Mouse (Mus musculus) forebrain, embryonic 16.5 days (tissue): ENCODE measurements around the gene Olfr374. TPM values are rescaled to one million over a fixed set of nuclear protein-coding genes. Genes with fewer than 3 reads are reported as not detected.
"Not testable (repeated sequence)": the region's sequence is repeated elsewhere in the genome, so short reads cannot be mapped to it uniquely, and the experiment has no call there.

Source experiments
- ATAC-seq: fragments of 200-750 bp; cut with Nextera tagmentation; 2 replicates; pipeline ENCODE4 v1.8.0; 2017; ENCODE audit warnings: mild to moderate bottlenecking, moderate library complexity
- H3K27ac ChIP-seq: fragments of 300-500 bp; sonication (generic); 2 replicates; pipeline ENCODE4 v1.5.1; 2014; ENCODE audit warnings: low read length, control low read depth
- H3K27me3 ChIP-seq: fragments of 300-500 bp; sonication (generic); replicated peaks from 2 replicates; pipeline ENCODE4 v1.6.1; 2014; ENCODE audit warnings: low read length; ENCODE audit not compliant: control insufficient read depth, insufficient read depth
- H3K36me3 ChIP-seq: fragments of 300-500 bp; sonication (generic); 2 replicates; pipeline ENCODE4 v1.6.1; 2014; ENCODE audit not compliant: control insufficient read depth, insufficient read depth
- H3K4me1 ChIP-seq: fragments of 300-500 bp; sonication (generic); replicated peaks from 2 replicates; pipeline ENCODE4 v1.6.1; 2014; ENCODE audit warnings: low read length; ENCODE audit not compliant: control insufficient read depth, insufficient read depth
- H3K4me2 ChIP-seq: fragments of 300-500 bp; sonication (generic); 2 replicates; pipeline ENCODE4 v1.6.1; 2014; ENCODE audit warnings: mild to moderate bottlenecking, low read length, control low read depth
- H3K4me3 ChIP-seq: fragments of 300-500 bp; sonication (generic); replicated peaks from 2 replicates; pipeline ENCODE4 v1.5.1; 2014; ENCODE audit warnings: mild to moderate bottlenecking, low read length, control low read depth
- H3K9ac ChIP-seq: fragments of 300-500 bp; sonication (generic); replicated peaks from 2 replicates; pipeline ENCODE4 v1.6.1; 2014; ENCODE audit warnings: low read depth, low read length, control low read depth
- H3K9me3 ChIP-seq: fragments of 300-500 bp; sonication (generic); 2 replicates; pipeline ENCODE4 v1.6.1; 2016; ENCODE audit warnings: low read length; ENCODE audit not compliant: control insufficient read depth
- WGBS: fragments of 180-500 bp; shearing (Covaris S2); extraction: QIAGEN DNeasy Blood & Tissue Kit; methylation state at CpG from one replicate; pipeline ENCODE4 v1.1.7; 2014; 5-methylcytosine and 5-hydroxymethylcytosine counted together
- polyA plus RNA-seq: library from polyadenylated mRNA; unstranded; fragments of >200 nt; fragmentation: Nextera tagmentation; extraction: Ambion mirVana; gene quantifications from 2 replicates; pipeline ENCODE4 v1.2.1, GENCODE M21; 2015

Olfr374 gene
- not detected in 2 replicates for polyA plus RNA-seq

DNA sequence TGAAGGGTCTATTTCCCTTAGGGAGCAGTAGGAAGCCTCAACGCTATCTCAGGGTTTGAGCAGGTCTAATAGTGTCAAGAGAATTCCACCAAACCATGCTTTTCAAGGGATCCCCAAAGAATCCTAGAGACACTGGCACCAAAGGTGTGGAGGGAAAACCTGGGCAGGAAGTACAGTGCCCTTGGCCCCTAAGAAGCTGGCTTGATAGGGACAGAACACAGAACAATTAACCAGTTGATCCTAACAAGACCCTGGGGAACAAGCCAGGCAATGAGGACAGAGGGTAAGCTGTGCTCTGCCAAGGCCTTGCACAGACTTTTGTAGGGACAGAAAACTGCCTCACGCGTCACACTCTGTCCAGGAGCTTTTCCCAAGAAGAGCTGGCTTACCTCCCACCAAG lies at the start of gene Olfr374:
TSS of gene Olfr374 (plus strand) at position 301 of the 400 bp plus-strand sequence.
- Histone ChIP-seq H3K4me2 (no peak within 1 kb of the TSS), H3K9me3 (no peaks in the 10 kb centered on the region; the same call in 1 of the 2 replicates), H3K36me3 (no peaks in the 10 kb centered on the region), H3K4me3 (no peak within 1 kb of the TSS), H3K4me1 (no peaks in the 10 kb centered on the region), H3K27me3 (no peaks in the 10 kb centered on the region), H3K27ac (no peak within 1 kb of the TSS), H3K9ac (no peak within 1 kb of the TSS)
- WGBS: 94% methylated on average over 3 of the region's 3 CpGs
- no peak for ATAC-seq

DNA sequence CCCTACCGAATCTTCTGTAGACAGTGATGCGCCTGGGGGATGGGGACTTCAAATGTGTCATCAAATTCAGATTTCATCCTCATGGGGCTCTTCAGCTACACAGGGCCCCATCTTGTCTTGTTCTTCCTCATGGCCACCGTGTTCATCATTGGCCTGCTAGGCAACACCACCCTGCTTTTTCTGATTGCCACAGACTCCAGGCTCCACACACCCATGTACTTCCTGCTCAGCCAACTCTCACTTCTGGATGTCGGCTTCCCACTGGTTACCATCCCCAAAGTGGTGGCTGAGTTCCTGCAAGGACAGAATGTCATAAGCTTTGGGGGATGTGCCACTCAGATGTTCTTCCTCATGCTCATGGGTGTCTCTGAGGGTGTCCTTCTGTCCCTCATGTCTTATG lies 49.2 kb upstream of the Olfr374 start:
- H3K9ac ChIP-seq, H3K4me2 ChIP-seq, H3K27me3 ChIP-seq, H3K4me3 ChIP-seq, ATAC-seq, H3K4me1 ChIP-seq, H3K27ac ChIP-seq, H3K9me3 ChIP-seq, H3K36me3 ChIP-seq: not testable (repeated sequence)
- 92% methylated on average over 3 of the region's 4 CpGs for WGBS

- H3K4me1 ChIP-seq, H3K4me3 ChIP-seq, H3K9me3 ChIP-seq, ATAC-seq, H3K27ac ChIP-seq, H3K4me2 ChIP-seq, H3K27me3 ChIP-seq, H3K9ac ChIP-seq, H3K36me3 ChIP-seq: not testable (repeated sequence)
- 79% methylated on average over 1 of the region's 1 CpGs for WGBS
These were observed 39.9 kb upstream of the Olfr374 start for GRCm38 (mm10) chr8:72066819-72067399.

- H3K27ac ChIP-seq, H3K4me3 ChIP-seq, H3K4me1 ChIP-seq, H3K4me2 ChIP-seq, H3K27me3 ChIP-seq, H3K9ac ChIP-seq, H3K36me3 ChIP-seq, ATAC-seq, H3K9me3 ChIP-seq: not testable (repeated sequence)
These were observed 24.0 kb upstream of the Olfr374 start, which contains the start of gene Olfr373 for GRCm38 (mm10) chr8:72082877-72083276. Olfr373 (plus strand) TSS chr8:72083177.

DNA sequence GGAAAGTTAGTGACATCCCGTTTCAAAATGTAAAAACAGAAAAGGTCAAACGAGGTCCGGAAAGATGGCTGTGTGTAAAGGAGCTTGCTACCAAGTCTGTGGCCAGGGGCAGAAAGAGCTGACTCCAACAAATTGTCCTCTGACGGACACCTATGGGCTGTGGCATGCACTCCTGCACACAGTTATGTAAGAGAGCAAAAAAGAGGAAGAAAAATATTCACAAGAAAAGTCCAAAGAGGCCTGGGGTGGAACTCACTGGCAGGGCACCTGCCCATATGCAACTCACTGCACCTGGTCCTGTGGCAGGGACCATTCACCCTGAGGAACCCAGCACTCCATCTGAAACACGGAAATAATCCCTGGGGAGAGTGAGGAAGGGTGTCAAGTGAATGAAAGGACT lies 22.1 kb upstream of the Olfr374 start:
- Histone ChIP-seq H3K9me3 (no peaks in the 10 kb centered on the region), H3K27ac (no peak overlapping the region), H3K4me2 (no peak overlapping the region), H3K4me1 (no peaks in the 10 kb centered on the region), H3K27me3 (no peaks in the 10 kb centered on the region), H3K36me3 (no peaks in the 10 kb centered on the region), H3K4me3 (no peak overlapping the region), H3K9ac (no peak overlapping the region)
- 75% methylated on average over 5 of the region's 5 CpGs for WGBS
- no peak for ATAC-seq

DNA sequence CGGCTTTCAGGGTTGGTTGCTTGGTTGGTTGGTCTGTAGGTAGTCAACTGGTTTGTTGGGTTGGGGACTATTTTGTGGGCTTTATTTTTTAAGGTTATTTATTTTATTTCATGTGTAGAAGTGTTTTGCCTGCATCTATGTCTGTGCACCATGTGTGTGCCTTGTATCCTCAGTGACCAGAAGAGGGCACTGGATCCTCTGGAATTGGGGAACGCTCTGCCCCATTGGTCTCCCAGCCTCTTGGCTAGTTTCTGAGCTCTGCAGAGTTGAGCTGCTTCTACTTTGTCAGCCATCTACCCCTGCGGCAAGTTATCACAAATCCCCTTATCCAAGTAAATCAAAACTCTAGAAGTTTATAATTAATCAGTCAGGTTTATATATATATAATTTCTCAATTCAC lies 19.2 kb upstream of the Olfr374 start:
- not testable (repeated sequence) for ATAC-seq, H3K9ac ChIP-seq, H3K27ac ChIP-seq, H3K4me3 ChIP-seq, H3K27me3 ChIP-seq, H3K36me3 ChIP-seq, H3K4me2 ChIP-seq, H3K4me1 ChIP-seq, H3K9me3 ChIP-seq
- WGBS: 87% methylated on average over 3 of the region's 3 CpGs

DNA sequence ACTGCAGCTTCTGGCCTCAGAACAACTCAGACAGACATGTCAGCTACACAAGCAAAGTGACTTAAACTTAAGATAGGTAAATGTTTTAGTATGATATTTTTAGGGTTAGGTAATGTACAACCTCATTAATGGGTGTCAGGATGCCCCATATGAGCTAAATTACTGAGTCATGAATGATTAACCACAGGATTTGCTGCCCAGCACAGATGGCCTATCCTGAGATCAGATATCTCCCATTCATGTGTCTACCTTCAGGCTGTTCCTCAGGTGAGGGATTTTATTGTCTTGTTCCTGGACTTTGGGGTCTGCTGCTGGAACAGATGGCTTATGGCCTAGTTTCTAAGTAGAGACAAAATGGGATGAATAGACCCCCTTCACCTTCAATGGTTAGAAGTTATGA lies 10.1 kb upstream of the Olfr374 start:
- not testable (repeated sequence) for H3K4me2 ChIP-seq, H3K4me3 ChIP-seq, H3K27me3 ChIP-seq, ATAC-seq, H3K9me3 ChIP-seq, H3K4me1 ChIP-seq, H3K9ac ChIP-seq, H3K36me3 ChIP-seq, H3K27ac ChIP-seq

GRCm38 (mm10) chr8:72099377-72100103 lies 7.3 kb upstream of the Olfr374 start:
- 72% methylated on average over 6 of the region's 7 CpGs for WGBS
- not testable (repeated sequence) for H3K4me2 ChIP-seq, H3K4me1 ChIP-seq, H3K36me3 ChIP-seq, H3K9me3 ChIP-seq, H3K27me3 ChIP-seq, H3K9ac ChIP-seq, H3K27ac ChIP-seq, H3K4me3 ChIP-seq, ATAC-seq

GRCm38 (mm10) chr8:72105165-72105564 lies 1.7 kb upstream of the Olfr374 start:
- WGBS: 24% methylated on average over 4 of the region's 4 CpGs
- Histone ChIP-seq H3K4me3 (no peak overlapping the region), H3K4me1 (no peaks in the 10 kb centered on the region), H3K27me3 (no peaks in the 10 kb centered on the region), H3K4me2 (no peak overlapping the region), H3K36me3 (no peaks in the 10 kb centered on the region), H3K9ac (no peak overlapping the region), H3K9me3 (no peaks in the 10 kb centered on the region; the same call in 1 of the 2 replicates), H3K27ac (no peak overlapping the region)
- no peak for ATAC-seq
